Mouse (Mus musculus): ENCODE measurements around the gene Serinc3. TPM values are rescaled to one million over a fixed set of nuclear protein-coding genes. Genes with fewer than 3 reads are reported as not detected.
A peak's percentile ranks its signal among the peaks of the same experiment; 100 is the strongest.
"Not testable (repeated sequence)": the region's sequence is repeated elsewhere in the genome, so short reads cannot be mapped to it uniquely, and the experiment has no call there.

The Serinc3 gene
- polyA plus RNA-seq, 1 experiment from 2014 or later = 36.8 TPM

- H3K9me3 ChIP-seq = no peaks in the 10 kb centered on the region
- WGBS = 88% methylated on average over 5 of the region's 5 CpGs
- H3K36me3 ChIP-seq = no peaks in the 10 kb centered on the region
- H3K4me2 ChIP-seq = no peak overlapping the region
- no peak overlapping the region for H3K27ac ChIP-seq (replicated peaks)
- no peaks in the 10 kb centered on the region for H3K27me3 ChIP-seq
- no peak for ATAC-seq (ENCODE audit: low read depth)
- peaks cover 32% of the 10 kb centered on the region for H3K4me1 ChIP-seq (replicated peaks)
- peak overlapping the region; percentile 17; the same call in 1 of the 2 replicates for H3K9ac ChIP-seq
- H3K4me3 ChIP-seq = no peak overlapping the region
Observed at GRCm38 (mm10) chr2:163660103-163660701, 15.3 kb upstream of the Serinc3 start.

DNA sequence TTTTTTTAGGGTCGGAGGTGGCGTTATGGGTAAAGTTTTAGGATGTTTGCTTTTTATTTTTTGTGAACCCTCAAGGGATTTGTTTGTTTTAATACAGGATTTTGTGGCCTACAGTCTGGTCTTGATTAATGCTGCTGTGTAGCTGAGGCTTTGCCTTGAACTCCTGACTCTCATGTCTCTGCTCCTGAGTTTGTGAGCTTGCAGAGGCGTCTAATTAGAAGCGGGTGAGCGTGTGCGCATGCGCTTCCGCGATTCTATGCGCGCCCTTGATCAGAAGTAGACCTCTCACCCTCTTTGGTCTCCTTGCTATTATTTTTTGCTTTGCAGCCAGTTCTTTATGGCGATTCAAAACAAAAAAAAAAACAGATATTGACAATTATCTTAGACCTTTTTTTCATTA is 14.5 kb upstream of the Serinc3 start:
- peak overlapping the region; percentile 86; the same call in 1 of the 2 replicates for H3K9ac ChIP-seq
- no peak for ATAC-seq (ENCODE audit: low read depth)
- H3K36me3 ChIP-seq = no peaks in the 10 kb centered on the region
- no peaks in the 10 kb centered on the region for H3K27me3 ChIP-seq
- no peaks in the 10 kb centered on the region for H3K9me3 ChIP-seq
- peak overlapping the region; percentile 60 for H3K4me2 ChIP-seq
- H3K27ac ChIP-seq (replicated peaks) = peak overlapping the region; percentile 78; the same call in 1 of the 2 replicates
- 83% methylated on average over 12 of the region's 12 CpGs for WGBS
- peaks cover 32% of the 10 kb centered on the region for H3K4me1 ChIP-seq (replicated peaks)
- H3K4me3 ChIP-seq = peak overlapping the region; percentile 77

GRCm38 (mm10) chr2:163658941-163659340 is 14.0 kb upstream of the Serinc3 start:
- H3K27ac ChIP-seq (replicated peaks) = peak overlapping the region; percentile 78; the same call in 1 of the 2 replicates
- H3K36me3 ChIP-seq = no peaks in the 10 kb centered on the region
- no peaks in the 10 kb centered on the region for H3K27me3 ChIP-seq
- H3K4me2 ChIP-seq = peak overlapping the region; percentile 60
- peak overlapping the region; percentile 77 for H3K4me3 ChIP-seq
- ATAC-seq (ENCODE audit: low read depth) = peak; percentile 13; the same call in 1 of the 2 replicates
- H3K9ac ChIP-seq = peak overlapping the region; percentile 86
- peaks cover 32% of the 10 kb centered on the region for H3K4me1 ChIP-seq (replicated peaks)
- WGBS = under 1% methylated on average over 8 of the region's 8 CpGs
- H3K9me3 ChIP-seq = no peaks in the 10 kb centered on the region

- Histone ChIP-seq H3K4me2 (peak within 1 kb of the TSS; percentile 60), H3K27ac (replicated peaks) (peak within 1 kb of the TSS; percentile 78), H3K36me3 (no peaks in the 10 kb centered on the region), H3K4me1 (replicated peaks) (peaks cover 32% of the 10 kb centered on the region), H3K27me3 (no peaks in the 10 kb centered on the region), H3K9me3 (no peaks in the 10 kb centered on the region), H3K9ac (peak within 1 kb of the TSS; percentile 86), H3K4me3 (peak within 1 kb of the TSS; percentile 77)
- peak; percentile 90 for ATAC-seq (ENCODE audit: low read depth)
- under 1% methylated on average over 71 of the region's 71 CpGs for WGBS
Observed at GRCm38 (mm10) chr2:163657975-163658886, 13.3 kb upstream of the Serinc3 start, which contains the start of gene Pkig. Pkig (plus strand) TSS chr2:163658386.

DNA sequence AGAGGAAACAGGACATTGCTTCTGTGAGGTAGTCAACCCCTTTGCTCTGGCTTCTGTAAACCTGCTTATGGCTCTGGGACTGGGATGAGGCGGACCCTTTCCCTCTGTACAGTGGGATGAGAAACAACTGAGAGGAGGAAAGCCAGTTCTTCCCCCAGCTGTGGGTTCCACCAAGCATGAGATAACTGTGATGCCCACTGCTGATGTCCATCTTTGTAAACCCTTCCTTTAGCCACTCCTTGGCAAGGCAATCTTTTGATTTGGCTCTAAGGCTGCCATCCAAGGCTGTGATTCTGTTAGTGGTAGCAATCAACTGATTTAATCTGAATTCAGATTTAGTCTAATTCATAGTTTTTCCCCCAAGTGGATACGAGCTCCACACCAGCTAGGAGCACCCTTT is 12.6 kb upstream of the Serinc3 start:
- no peak overlapping the region for H3K4me3 ChIP-seq
- no peak for ATAC-seq (ENCODE audit: low read depth)
- no peak overlapping the region for H3K27ac ChIP-seq (replicated peaks)
- H3K9ac ChIP-seq = no peak overlapping the region; the same call in 1 of the 2 replicates
- H3K36me3 ChIP-seq = no peaks in the 10 kb centered on the region
- H3K4me2 ChIP-seq = peak overlapping the region; percentile 60; the same call in 1 of the 2 replicates
- no peaks in the 10 kb centered on the region for H3K9me3 ChIP-seq
- H3K4me1 ChIP-seq (replicated peaks) = peaks cover 32% of the 10 kb centered on the region
- WGBS = 77% methylated on average over 2 of the region's 2 CpGs
- no peaks in the 10 kb centered on the region for H3K27me3 ChIP-seq

DNA sequence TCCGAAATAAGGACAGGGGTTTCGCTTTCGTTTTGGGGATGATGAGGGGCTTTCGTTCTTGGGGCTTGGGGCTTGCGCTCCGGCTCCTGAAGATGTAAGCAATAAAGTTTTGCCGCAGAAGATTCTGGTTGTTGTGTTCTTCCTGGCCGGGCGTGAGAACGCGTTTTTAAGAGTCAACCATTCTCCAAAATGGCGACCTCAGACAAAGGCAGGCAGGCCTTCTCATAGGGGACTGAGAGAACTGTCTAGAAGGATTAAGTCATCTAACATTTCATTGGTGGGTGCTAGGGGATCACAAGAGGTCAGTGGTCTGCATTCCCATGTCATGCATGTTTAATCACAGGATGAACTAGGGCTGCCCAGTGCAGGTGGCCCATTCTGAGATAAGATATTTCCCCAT is 10.8 kb upstream of the Serinc3 start:
- H3K4me2 ChIP-seq; H3K4me3 ChIP-seq; ATAC-seq (ENCODE audit: low read depth); H3K9me3 ChIP-seq; H3K27ac ChIP-seq (replicated peaks); H3K9ac ChIP-seq; H3K36me3 ChIP-seq; H3K27me3 ChIP-seq: not testable (repeated sequence)
- WGBS = 99% methylated on average over 9 of the region's 12 CpGs
- H3K4me1 ChIP-seq (replicated peaks) = peaks cover 22% of the 10 kb centered on the region

DNA sequence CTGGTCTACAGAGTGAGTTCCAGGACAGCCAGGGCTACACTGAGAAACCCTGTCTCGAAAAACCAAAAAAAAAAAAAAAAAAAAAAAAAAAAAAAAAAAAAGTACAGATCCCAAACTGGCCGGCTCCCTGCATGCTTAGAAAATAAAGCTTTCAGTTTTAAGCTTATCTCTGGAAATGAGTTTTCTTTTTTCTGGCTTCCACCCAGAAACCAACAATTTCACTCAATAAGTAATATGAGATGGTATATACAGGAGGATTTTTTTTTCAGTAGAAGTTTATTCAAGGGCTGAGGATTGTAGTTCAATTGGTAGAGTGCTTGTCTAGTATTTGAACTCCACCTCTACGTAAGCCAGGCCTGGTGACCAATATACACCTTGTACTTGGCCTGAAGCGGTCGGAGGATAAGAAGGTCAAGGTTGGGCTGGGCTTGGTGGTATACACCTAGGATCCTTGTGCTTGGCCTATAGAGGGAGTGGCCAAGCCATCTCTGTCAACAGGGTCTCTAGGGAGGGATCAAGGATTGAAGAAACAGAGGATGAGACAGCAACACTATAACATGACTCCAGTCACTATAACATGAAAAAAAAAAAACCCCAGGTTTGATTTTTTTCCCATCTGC is 1.6 kb upstream of the Serinc3 start:
- H3K4me2 ChIP-seq = no peak overlapping the region
- H3K4me3 ChIP-seq = no peak overlapping the region
- H3K27ac ChIP-seq (replicated peaks) = no peak overlapping the region
- peaks cover 23% of the 10 kb centered on the region for H3K4me1 ChIP-seq (replicated peaks)
- H3K9ac ChIP-seq = no peak overlapping the region
- WGBS = 87% methylated on average over 5 of the region's 5 CpGs
- no peak for ATAC-seq (ENCODE audit: low read depth)
- H3K36me3 ChIP-seq = no peaks in the 10 kb centered on the region
- peaks cover 14% of the 10 kb centered on the region; the same call in 1 of the 2 replicates for H3K9me3 ChIP-seq
- no peaks in the 10 kb centered on the region for H3K27me3 ChIP-seq

- Histone ChIP-seq H3K27me3 (no peaks in the 10 kb centered on the region), H3K4me2 (peak overlapping the region; percentile 70; the same call in 1 of the 2 replicates), H3K27ac (replicated peaks) (peak overlapping the region; percentile 99), H3K9ac (0 out of 2 replicates have a peak overlapping the region, but pooled peaks have one; percentile 38), H3K36me3 (0 out of 2 replicates have a peak, but pooled peaks cover 3% of the 10 kb centered on the region), H3K9me3 (peaks cover 14% of the 10 kb centered on the region; the same call in 1 of the 2 replicates), H3K4me1 (replicated peaks) (peaks cover 29% of the 10 kb centered on the region), H3K4me3 (no peak overlapping the region)
- no peak for ATAC-seq (ENCODE audit: low read depth)
- WGBS = 84% methylated on average over 11 of the region's 11 CpGs
Observed at GRCm38 (mm10) chr2:163645700-163646460, 949 bp upstream of the Serinc3 start.

- Histone ChIP-seq H3K27me3 (no peaks in the 10 kb centered on the region), H3K4me1 (replicated peaks) (peaks cover 45% of the 10 kb centered on the region), H3K4me2 (peak overlapping the region; percentile 70), H3K27ac (replicated peaks) (peak overlapping the region; percentile 99), H3K9ac (peak overlapping the region; percentile 97), H3K9me3 (no peaks in the 10 kb centered on the region), H3K36me3 (0 out of 2 replicates have a peak, but pooled peaks cover 6% of the 10 kb centered on the region), H3K4me3 (peak overlapping the region; percentile 93)
- ATAC-seq (ENCODE audit: low read depth) = no peak
- WGBS = 9% methylated on average over 4 of the region's 4 CpGs
Observed at GRCm38 (mm10) chr2:163644047-163644446, 884 bp downstream of the Serinc3 start.

DNA sequence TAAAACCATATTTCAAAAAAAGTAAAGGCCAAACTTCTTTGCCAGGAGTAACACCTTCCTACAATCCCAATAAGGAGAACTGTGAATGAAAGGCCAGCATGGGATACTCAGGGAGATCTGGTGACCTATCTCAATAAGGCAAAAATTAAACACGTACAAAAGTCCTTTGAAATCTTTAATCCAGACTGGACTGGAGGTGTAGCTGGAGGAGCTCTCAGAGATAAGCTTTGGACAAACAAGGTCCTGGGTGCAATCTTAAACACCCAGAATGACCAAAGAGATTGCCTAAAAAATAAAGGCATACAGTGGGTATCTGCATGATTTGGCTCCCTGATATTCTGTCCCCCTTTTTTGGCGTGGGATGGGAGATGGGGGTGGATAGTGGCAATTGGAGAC is 1.4 kb downstream of the Serinc3 start:
- no peak for ATAC-seq (ENCODE audit: low read depth)
- H3K4me2 ChIP-seq = peak overlapping the region; percentile 70
- no peaks in the 10 kb centered on the region for H3K9me3 ChIP-seq
- peaks cover 48% of the 10 kb centered on the region for H3K4me1 ChIP-seq (replicated peaks)
- H3K4me3 ChIP-seq = peak overlapping the region; percentile 93
- H3K36me3 ChIP-seq = 0 out of 2 replicates have a peak, but pooled peaks cover 6% of the 10 kb centered on the region
- peak overlapping the region; percentile 97 for H3K9ac ChIP-seq
- H3K27me3 ChIP-seq = no peaks in the 10 kb centered on the region
- WGBS = 81% methylated on average over 2 of the region's 2 CpGs
- H3K27ac ChIP-seq (replicated peaks) = 0 out of 2 replicates have a peak overlapping the region, but pooled peaks have one; percentile 99

Data from neural tube, embryonic 13.5 days (tissue).